Mouse (Mus musculus) erythroblast, embryonic 14.5 days (primary cell): ENCODE results near the gene Supt16.

Experiments used
- GATA1 ChIP-seq: IDR thresholded peaks from 2 replicates; pipeline ENCODE4 v1.6.1; 2012; ENCODE audit warnings: low read length, inconsistent platforms, mixed read lengths
- TAL1 ChIP-seq: IDR thresholded peaks from 3 replicates; pipeline ENCODE4 v1.6.1; 2012; ENCODE audit warnings: low read length, inconsistent platforms, mixed read lengths

DNA sequence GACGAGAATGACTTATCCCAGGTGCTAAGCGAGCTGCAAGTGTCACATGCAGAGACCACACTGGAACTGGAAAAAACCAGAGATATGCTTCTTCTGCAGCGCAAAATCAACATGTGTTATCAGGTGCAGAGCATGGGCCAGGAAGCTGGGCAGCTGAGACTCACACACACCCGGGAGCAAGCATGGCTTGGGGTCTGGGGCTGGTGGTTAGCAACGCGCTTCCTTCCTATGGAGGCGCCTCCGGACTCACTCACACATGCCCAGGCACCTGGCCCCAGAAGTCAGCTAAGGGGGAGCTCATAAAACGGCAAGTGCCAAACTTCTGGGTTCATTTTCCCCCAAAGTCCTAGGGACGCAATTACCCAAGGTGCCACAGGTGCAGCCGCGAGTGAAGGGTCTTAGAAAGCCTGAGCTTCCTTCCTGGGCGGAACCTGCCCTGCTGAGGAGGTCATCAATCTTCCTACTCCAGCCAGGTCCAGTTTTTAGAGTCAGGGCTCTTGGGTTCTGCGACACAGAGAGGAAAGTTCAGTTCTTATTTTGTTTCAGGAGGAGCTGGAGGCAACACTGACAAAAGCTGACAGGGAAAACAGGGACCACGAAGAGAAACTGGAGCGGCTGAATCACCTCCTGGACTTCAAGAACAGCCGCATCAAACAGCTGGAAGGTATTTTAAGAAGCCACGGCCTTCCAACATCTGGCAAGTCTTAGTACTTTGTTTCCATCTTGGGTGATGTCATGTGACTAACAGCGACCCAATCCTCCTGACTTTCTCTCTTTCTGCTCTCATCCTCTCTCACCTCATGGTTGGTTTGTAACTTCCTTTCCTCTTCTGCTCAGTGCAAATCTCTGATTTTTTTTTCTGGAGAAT is 56.4 kb downstream of the Supt16 start:
- no peak for TF ChIP-seq TAL1
- TF ChIP-seq GATA1 = no peak
